Mouse (Mus musculus) layer of hippocampus, adult 11-12 months (tissue): ENCODE results near the gene Irs1.

Experiments
- DNase-seq: peaks from one replicate; pipeline ENCODE4 v3.0.0; 2022; ENCODE audit warnings: low spot score

Gene Irs1

DNA sequence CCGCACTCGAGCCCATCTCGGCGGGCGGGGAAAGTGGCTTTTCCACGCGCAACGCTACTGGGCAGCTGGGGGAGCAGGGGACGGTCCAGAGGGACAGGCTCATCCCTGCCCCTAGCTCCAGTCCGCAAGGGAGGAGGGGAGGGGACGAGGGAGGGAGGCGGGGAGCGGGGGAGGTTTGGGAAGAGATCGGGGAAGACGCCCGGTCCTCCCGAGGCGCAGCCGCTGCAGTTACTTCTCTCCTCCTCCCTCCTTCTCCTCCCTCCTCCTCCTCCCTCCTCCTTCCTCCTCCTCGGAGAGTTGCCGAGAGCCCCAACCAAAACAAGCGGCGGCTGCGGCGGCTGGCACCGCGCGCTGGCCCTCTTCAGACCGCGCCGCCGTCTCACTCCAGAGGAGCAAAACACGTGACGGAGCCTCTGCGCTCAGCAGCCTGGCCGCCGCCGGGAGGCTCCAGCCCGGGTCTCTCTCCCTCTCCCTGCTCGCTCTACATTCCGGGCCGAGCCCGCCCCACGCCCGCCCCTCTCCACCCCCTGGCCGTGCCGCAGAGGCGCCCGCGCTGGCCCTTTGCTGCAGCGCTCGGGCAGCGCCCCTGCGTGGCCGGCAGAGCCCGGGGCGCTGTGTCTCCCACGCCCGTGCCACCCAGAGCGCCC lies at the start of gene Irs1:
Irs1 (minus strand) TSS at position 266 of the 647 bp plus-strand sequence.
- peak; percentile 85 for DNase-seq

DNA sequence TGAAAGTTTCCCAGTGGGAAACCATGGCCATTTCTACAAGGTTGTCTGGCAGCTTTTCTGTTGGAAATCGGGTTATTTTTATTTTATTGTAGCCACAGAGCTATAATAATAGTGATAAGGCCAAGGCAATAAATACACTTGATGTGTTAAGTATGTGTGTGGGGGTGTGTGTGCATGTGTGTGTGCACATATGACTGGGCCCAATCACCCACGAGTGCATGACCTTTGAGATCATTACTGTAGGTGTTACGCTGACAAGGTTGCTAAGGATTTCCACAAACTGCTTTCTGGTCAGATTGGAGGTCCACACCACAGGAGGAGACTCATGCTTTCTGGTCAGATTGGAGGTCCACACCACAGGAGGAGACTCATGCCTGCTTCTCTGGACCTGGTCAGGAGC lies 43.3 kb upstream of the Irs1 start:
- DNase-seq = no peak

DNA sequence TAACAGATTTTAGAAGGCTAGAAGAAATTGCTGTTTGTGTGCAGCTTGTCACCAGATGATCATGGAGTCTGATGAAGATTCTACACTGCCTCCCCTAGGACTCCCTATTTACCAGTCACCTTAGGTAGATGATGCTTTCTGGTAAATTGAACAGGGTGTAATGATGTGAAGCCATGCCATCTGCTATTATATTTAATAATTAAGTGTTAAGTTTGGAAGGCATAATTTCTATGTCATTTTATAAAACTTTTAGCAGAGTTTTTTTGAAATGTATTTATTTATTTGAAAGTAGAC lies 38.7 kb upstream of the Irs1 start:
- DNase-seq = no peak

DNA sequence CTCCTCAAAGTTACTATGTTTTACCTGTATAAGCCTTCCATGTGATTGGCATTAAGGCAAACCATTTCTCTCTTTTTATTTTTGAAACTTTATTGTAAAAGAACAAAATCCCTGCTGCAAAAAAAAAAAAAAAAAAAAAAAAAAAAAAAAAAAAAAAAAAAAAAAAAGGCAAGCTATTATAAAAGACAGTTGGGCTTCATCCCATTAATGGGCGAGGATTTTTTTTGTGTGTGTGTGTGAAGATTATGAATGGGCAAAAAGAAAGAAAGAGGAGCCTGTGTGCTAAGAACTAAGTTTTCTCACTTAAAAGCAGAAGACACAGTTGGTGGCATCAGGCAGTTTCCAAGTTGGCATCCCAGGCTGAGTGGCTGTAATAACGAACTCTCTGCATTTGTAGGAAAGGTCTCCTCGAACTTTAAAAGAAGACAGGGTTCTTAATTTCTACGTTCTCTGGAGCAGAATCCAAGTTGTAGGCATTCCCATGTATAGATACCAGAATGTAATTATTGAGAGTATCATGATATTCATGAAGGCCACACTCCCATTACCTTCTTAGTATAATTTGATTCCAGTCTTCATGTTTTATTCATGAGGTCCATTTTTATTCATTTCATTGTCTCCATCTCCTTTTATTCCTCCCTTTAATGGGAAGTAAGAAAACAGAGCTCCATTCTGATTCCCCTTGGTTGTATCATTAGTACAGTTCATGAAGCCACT lies 38.2 kb upstream of the Irs1 start:
- DNase-seq = no peak

DNA sequence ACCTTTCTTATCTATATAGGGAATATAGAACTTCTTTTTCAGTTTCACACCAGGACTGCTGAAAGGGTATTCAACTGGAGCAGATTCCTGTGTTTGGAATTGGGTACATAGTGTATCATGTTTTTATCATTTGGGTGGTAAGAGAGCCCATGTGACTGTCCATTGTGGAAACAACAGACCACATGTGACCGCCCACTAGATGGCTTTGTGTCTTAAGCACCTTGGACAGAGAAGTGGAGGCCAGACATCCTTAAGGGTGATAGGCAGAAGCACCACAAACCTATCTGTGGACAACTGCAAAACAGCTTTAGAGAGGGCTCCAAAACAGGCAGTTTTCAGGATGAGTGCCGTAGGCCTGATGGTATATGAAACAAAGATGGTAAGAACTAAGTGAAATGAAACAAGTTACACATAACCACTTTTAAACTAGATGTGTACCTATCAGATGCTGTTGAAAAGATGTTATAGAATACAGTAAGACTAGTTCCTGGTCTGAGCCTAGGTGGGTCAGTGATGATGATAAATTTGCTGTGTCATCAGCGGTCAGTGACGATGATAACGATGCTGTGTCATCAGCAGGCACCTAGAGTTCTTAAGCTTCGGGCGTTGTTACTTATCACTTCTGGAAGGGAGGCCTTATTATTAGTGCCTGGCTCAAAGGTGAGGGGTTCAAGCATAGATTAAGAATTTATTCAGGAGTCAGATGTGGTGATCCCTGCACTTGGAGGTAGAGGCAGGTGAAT lies 37.0 kb upstream of the Irs1 start:
- DNase-seq = no peak

DNA sequence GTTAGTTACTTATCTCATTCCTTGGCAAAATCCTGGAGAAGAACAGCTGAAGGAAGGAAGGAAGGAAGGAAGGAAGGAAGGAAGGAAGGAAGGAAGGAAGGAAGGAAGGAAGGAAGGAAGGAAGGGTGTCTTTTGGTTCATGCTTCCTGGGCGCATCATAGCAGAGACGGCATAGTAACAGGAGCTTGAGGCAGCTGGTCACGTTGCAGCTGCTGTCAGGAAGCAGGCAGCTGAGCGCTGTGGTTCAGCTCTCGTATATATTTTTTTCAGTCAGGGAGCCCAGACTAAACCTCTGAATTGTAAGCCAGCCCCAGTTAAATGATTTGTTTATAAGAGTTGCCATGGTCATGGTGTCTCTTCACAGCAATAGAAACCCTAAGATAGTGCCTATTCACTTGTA lies 34.9 kb upstream of the Irs1 start:
- DNase-seq = no peak

DNA sequence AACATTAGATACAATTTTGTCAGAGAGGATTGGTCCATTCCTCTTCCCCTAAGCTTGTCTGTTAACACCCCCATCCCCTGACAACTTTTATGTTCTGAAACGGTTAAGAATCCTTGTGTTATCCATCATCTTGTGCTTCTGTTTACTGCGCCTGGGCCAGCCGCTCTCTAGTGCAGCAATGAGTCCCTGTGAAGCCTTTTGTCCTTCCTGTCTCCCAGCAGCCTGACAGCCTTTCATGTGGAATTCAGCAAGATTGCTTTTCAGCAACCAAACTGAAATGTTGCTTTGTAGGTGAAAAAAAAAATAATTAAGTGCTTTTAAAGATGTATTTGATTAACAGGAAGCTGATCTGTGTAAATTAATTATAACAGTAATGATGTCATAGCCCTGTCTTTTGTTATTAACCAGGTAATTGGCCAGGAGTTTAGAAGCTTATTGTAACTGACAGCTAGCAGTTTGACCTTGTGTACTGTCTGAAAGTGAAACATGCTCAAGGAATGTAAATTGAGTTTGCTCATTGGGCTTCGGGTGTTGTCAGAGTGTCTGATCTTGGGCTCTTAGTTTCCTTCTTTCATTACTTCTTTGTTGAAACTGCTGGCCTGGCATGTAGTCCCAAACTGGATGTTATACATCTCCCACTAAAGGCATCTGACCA lies 33.0 kb upstream of the Irs1 start:
- DNase-seq = no peak

DNA sequence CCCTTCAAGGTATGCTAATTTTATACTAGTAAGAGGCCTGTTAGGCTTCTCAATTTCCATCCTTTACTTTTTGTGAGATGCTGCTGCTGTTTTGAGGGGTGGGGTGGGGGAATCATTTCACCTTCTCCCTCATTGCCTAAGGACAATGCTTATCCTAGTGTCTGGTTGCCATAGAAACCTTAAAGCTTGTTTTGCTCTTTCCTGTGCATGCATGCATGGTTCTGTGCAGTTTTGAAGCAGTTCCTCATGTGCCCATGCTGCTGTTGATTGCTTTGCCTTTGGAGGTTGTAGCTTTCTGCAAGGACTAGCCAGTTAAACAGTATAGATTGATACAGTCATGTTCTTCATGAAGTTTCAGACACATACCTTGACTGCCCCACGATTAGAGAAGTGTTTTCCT lies 30.2 kb upstream of the Irs1 start:
- no peak for DNase-seq

DNA sequence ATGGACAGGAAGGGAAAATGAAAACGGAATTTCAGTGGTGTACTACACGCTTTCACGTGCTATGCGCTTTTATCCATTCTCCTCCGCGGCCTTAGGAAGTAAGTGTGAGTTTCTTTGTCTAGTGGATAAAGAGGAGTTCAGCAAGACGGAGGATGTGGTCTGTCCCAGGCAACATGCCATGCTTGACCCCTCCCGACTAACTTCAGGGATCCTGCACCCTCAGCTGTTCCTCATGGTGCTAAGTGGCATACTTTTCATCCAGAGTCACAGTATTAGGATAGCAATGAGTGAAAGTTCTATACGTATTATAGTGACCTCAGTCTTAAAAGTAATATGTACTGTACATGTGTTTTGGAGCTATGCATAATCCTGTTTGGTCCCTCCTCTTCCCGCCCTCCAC lies 29.6 kb upstream of the Irs1 start:
- DNase-seq = no peak

DNA sequence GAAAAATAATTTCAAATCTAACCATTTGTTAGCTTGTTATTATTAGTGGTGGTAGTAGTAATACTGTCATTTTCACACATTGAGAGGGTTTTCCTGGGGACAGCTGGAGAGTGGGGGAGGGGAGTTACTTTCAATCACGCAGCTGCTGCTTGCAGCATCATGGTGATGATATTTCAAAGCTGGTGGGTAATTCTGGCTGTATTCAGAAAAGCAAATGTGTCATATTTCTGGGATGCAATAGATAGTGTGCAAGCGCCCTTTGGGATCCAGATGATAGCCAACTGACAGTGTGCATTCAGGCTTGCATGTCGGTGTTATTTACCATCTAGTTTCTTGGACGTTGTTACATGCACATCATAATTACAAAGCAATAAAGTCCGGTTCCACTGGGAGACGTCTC lies 29.2 kb upstream of the Irs1 start:
- DNase-seq = peak; percentile 39

DNA sequence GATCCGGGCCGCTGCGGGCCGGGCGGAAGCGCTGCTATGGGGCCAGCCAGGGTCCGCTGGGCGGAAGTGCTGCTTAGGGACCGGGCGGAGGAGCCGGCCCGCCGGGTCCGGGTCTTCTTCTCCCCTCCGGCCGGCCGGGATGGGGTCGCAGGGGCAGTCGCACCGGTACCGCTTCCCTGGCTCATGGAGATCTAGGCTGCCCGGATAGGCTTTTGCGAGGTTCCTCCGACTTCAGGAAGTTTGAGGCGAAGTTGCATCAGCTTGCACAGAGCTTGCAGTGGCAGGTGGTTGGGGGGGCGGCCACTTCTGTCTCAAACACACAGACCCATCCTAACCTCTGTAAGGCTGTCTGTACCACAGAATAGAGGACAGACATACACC lies 25.5 kb upstream of the Irs1 start:
- peak; percentile 44 for DNase-seq

DNA sequence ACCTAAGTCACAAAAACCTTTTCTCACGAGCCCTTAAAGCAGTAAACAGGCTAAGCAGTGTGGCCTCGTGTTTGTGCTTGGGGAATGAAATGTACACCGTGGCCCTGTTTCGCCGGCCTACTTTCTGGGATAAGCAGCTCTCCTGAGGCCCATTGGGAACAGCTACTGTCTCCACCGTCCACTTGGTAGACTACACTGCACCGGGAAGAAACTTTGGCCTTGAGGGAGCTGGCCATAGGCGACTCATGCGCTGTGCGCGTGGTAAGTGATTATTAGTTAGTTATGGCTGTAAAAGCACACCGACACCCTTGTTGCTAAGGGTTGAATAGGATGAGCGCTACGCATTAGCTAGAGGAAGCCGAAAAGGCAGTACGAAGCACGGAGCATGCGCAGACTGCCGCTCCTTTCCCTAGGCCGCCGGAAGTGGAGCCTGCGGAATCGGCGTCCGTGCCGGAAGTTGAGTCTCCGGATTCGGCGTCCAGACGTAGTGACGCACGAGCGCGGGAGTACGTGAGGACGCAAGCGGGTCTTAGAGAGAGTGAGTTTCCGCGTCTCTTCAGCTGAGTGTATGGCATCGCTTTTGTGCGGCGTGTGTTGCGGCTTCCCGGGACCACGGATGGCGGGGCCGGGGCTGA lies 25.0 kb upstream of the Irs1 start, which contains the start of gene Rhbdd1:
Rhbdd1 (plus strand) TSS at position 342 of the 635 bp plus-strand sequence.
- DNase-seq = peak; percentile 98

DNA sequence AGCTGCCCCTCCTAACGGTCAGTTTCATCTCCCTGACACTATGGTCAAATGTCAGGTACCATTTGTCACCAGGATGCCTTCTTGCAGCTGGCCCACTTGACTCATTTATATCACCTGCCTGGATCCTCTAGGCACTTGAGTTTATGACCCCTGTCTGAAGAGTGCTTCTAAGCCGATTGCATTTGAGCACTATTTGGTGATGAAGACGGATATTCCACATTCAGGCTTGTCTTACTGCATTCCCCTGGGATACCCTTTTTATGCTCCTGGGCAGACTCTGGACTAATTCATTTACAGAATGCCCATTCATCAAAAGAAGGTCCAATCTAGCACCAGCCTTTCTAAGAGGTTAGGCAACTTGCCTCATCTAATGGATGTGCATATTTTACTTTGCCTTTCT lies 13.3 kb upstream of the Irs1 start:
- no peak for DNase-seq

DNA sequence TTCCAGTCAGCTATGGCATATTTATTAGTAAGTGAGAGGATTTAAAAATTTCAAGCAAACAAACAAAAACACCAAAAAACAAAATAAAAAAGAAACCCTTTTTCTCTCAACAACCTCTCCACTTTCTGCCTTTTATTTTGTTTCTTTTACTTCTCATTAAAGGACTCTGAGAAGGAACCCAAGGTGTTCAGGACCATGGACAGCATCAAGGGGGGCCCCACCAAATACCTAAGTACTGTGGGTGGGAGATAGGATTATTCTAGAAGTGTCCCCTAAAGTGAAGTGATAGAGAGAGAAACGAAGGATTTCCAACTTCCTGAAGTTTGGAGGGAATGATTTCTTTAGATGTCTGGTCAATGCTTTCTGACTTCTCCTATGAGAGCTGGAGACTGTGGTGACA lies 7.4 kb upstream of the Irs1 start:
- DNase-seq = no peak

DNA sequence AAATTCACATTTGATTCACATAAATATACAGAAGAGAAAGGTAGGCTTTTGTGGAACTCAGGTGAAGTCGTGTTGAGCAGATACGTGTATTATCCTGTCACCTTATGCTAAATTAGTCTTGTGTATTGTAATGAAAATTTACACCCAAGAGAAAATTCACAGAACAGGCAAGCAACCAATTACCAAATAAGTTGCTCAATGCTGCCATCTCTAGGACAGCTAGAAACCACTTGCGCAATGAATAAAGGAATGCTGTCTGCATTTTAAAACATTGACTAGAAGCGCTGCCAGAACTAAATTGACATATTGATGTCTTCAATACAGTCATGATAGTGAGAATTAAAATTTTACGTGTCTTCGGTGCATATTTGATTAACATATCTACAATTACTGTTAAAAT lies 2.9 kb upstream of the Irs1 start:
- DNase-seq = no peak

DNA sequence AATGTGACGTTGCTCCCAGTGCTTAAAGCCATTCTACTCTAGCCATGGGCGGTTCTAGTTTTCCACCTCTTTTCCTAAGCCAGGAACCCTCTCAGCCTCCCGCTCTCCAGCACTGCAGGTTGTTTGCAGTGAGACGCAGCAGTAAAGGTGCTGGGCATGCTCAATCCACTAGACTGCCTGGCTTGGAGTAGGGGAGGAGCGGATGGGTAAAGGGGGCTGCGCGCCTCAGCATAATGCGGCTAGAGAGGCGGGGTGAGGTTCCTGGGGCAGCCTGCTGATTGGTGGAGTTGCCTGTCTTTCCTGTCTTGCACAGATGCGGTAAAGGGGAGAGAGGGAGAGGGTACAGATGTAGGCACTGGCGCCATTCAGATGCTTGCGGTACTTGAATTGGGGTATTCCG lies 1.6 kb upstream of the Irs1 start:
- DNase-seq = peak; percentile 73

DNA sequence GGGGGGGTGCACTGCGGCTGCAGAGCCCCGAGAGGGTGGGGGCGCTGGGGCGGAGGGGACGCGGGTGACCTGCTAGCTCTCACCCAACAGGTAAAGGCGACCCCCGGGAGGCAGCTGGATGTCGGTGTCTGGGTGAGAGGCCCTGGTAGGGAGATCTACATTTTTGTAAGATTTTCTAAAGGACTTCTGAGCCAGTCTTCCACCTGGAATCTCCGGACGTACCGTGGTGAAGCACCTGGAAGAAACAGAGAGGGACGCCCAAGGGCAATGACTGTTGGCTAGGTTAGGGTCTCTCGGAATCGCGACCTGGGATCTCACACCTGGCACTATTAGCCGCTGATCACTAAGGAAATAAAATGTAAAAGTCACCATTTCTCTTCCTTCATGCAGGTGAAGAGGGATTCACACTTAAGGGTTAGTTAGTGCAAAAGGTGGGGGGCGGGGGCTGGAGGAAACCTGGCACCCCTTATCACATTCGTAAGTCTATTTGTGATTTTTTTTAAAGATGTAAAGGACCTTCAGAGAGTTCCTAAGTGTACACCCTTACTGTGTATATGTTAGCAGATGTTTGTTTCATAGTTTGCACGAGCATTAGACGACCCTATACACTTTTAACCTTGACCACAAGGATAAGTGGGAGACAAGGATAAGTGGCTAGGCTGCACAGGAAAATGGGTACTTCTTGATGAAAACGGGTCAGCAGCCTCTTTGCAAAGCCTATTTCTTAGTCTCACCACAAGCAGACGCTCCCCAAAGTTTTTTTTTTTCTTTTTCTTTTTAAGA lies 905 bp upstream of the Irs1 start:
- no peak for DNase-seq

DNA sequence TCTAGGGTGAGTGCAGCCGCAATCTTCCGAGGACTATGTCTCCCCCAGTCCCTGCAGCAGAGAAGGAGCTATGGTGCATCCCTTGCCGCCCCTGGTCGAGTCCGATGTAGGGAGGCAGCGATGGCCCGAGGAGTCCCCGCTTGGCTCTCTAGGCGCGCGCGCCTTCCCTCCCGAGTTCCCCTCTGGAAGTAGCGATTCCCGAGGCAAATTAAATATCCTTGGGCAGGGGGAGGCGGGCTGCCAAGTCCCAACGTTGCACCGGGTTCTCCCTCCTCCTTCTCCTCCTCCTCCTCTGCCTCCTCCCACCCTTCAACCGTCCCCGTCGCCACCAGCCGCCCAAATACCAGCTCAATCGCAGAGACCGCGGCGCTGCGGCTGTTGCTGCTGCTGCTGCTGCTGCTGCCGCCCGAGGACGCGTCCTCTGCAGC lies 479 bp downstream of the Irs1 start:
- peak; percentile 82 for DNase-seq

DNA sequence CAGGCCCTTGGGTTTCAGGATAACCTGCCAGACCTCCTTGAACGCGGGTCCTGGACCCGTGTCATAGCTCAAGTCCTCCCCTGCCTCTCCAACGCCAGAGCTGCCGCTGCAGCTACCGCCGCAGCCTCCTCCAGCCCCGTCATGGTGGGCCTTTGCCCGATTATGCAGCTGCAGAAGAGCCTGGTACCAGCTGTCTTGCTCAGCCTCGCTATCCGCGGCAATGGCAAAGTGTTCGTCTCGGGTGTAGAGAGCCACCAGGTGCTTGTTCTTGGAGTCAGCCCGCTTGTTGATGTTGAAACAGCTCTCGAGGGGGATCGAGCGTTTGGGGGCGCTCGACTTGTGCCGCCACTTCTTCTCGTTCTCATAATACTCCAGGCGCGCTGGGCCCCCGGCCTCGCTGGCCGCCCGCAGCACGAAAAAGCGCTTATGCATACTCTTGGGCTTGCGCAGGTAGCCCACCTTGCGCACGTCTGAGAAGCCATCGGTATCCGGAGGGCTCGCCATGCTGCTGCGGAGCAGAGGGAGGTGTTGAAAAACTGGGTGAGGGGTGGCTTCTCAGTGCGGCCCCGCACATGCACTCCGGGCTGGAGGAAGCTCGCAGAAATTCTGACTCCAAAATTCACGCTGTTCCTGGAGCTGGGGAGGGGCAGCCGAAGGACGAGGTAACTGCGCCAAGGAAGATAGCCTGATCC lies 1.1 kb downstream of the Irs1 start:
- DNase-seq = peak; percentile 76

DNA sequence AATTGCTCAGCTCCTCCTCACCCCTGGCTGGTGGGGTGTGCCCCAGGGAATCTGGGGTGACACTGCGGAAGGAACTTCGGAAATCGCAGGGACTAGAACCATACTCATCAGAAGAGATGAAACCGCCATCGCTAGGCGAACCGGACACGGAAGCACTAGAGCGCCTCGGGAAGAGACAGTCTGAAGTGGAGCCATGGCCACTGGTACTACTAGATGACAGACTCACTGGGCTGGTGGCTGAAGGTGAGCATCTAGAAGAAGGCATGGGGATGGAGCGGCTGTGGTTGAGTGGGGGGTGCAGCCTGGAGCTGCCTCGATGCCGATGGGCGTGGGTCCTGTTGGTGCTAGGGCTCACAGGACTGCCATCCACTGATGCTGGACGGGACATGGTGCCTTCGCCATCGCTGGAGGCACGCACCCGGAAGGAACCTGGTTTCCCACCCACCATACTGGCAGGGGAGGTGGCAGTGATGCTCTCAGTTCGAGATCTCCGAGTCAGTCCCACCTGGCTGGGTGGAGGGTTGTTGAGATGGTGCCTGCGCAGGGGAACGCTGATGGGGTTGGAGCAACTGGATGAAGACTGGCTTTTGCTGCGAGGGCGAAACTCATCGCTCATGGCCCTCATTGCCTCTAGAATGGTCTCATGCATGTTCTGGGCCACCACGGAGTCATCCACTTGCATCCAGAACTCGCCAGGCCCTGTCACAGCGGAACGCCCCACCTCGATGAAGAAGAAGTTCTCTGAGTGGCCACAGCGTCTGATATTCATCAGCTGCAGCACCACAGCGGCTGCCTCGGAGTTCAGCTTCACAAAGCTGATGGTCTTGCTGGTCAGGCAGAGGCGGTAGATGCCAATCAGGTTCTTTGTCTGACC lies 1.9 kb downstream of the Irs1 start:
- DNase-seq = no peak
